Mouse (Mus musculus): Measurements from ENCODE around the gene Elf4.

DNA sequence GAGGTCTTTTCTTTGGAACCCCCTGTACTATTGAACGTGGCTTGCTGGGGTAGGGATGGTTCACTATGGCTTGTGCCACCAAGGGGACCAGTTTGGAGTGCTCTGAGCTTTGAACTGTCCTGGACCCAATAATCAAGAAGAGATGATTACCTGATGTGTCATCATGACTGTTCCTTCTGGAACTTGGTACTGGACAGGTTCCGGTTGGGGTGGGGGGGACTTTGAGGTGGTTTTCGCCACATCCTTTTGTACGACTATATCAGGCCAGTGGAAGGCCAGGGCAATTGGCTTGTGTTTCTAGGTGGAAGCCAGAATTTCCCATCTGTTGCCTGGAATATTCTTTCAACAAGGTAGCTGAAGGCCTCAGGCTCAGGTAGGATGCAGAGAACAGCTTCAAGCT is 704 bp upstream of the Elf4 start:
- no peak for TF ChIP-seq POLR2A (IDR thresholded peaks at IDR 0.05; ENCODE audit: borderline replicate concordance, control insufficient read depth, low read depth, low read length)
- TF ChIP-seq CTCF (IDR thresholded peaks at IDR 0.05; ENCODE audit: control insufficient read depth, insufficient read depth, low read length): no peak
